Mouse (Mus musculus) CD4-positive, CD25-positive, alpha-beta regulatory T cell, adult 2 months (primary cell): ENCODE measurements around the gene Arx.

Experiments used
- DNase-seq: peaks from one replicate; pipeline ENCODE4 v3.0.0-alpha.2; 2012; ENCODE audit warnings: low read depth, low spot score

Arx gene

GRCm38 (mm10) chrX:93321336-93321735, 35.1 kb downstream of the Arx start:
- no peak for DNase-seq
